Mouse (Mus musculus) myocyte (in vitro differentiated cells): ENCODE measurements around the gene Preb.

Experiments
- CEBPB ChIP-seq: IDR thresholded peaks from 2 replicates; pipeline ENCODE4 v1.6.1; 2011; ENCODE audit warnings: mild to moderate bottlenecking, moderate library complexity; ENCODE audit not compliant: poor library complexity, insufficient read depth, severe bottlenecking
- E2F4 ChIP-seq: IDR thresholded peaks from one replicate; pipeline ENCODE4 v1.6.1; 2011; ENCODE audit warnings: mild to moderate bottlenecking, control low read depth, moderate library complexity; ENCODE audit not compliant: insufficient read depth
- MAX ChIP-seq: IDR thresholded peaks from one replicate; pipeline ENCODE4 v1.6.1; 2011; ENCODE audit warnings: low read depth, mild to moderate bottlenecking, control low read depth
- MYOG ChIP-seq, 3 experiments: IDR thresholded peaks; one replicate each; pipeline ENCODE4 v1.6.1; 2011; ENCODE audit warnings: control low read depth in 2 of 3, low read depth in 2 of 3, mild to moderate bottlenecking in 2 of 3; ENCODE audit not compliant: insufficient read length in 2 of 3, control insufficient read depth in 1 of 3, insufficient read depth in 1 of 3
- POLR2A ChIP-seq: IDR thresholded peaks from one replicate; pipeline ENCODE4 v1.6.1; 2011; ENCODE audit warnings: low read depth, mild to moderate bottlenecking, control low read depth, moderate library complexity; ENCODE audit not compliant: insufficient read length
- POLR2AphosphoS2 ChIP-seq: IDR thresholded peaks from one replicate; pipeline ENCODE4 v1.6.1; 2011; ENCODE audit warnings: low read depth, control low read depth; ENCODE audit not compliant: insufficient read length
- USF1 ChIP-seq: IDR thresholded peaks from one replicate; pipeline ENCODE4 v1.6.1; 2011; ENCODE audit warnings: low read depth, mild to moderate bottlenecking, control low read depth, moderate library complexity

DNA sequence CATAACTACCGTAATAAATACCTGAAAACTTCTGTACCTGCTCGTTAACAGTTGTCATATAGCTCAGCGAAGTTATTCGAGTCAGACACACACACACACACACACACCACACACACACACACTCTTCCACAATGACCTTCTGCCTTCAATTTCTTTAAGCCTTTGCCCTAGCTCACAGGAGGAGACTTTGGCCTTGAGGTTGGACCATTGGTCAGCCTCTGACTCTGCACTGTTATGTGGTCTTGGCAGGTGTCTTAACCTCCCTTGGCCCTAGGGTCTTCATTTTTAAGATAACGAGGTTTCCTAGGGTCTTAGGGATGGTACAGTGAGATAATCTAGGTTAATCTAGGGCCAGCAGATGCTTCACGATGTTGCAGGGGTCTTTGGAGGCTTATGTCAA is 15.8 kb downstream of the Preb start:
- no peak for TF ChIP-seq USF1
- no peak for TF ChIP-seq E2F4
- TF ChIP-seq CEBPB, result no peak
- TF ChIP-seq POLR2AphosphoS2, result no peak
- TF ChIP-seq MAX, result no peak
- TF ChIP-seq POLR2A, result no peak
- TF ChIP-seq MYOG (IDR thresholded peaks at IDR 0.05; ENCODE audit: control insufficient read depth in 1 of 3, insufficient read depth in 1 of 3, insufficient read length in 2 of 3, low read depth in 2 of 3), result no peak
